Mouse (Mus musculus) heart, embryonic 16.5 days (tissue): Measurements from ENCODE around the gene Txnip. TPM values are rescaled to one million over a fixed set of nuclear protein-coding genes. Genes with fewer than 3 reads are reported as not detected.
"Not testable (repeated sequence)": the region's sequence is repeated elsewhere in the genome, so short reads cannot be mapped to it uniquely, and the experiment has no call there.

Experiments used
- ATAC-seq: fragments of 200-750 bp; cut with Nextera tagmentation; replicated peaks from 2 replicates; pipeline ENCODE4 v1.8.0; 2017; ENCODE audit warnings: moderate number of reproducible peaks; ENCODE audit not compliant: insufficient read depth, low FRiP score; ENCODE audit errors: extremely low read depth
- H3K27ac ChIP-seq: fragments of 300-500 bp; sonication (generic); 2 replicates; pipeline ENCODE4 v1.5.1; 2014; ENCODE audit warnings: mild to moderate bottlenecking, low read length, control low read depth, moderate library complexity
- H3K27me3 ChIP-seq: fragments of 300-500 bp; sonication (generic); 2 replicates; pipeline ENCODE4 v1.6.1; 2014; ENCODE audit warnings: low read length, mixed read lengths; ENCODE audit not compliant: control insufficient read depth, insufficient read depth
- H3K36me3 ChIP-seq: fragments of 300-500 bp; sonication (generic); 2 replicates; pipeline ENCODE4 v1.6.1; 2014; ENCODE audit not compliant: control insufficient read depth, insufficient read depth
- H3K4me1 ChIP-seq: fragments of 300-500 bp; sonication (generic); 2 replicates; pipeline ENCODE4 v1.6.1; 2014; ENCODE audit warnings: low read length, mixed read lengths; ENCODE audit not compliant: control insufficient read depth, insufficient read depth
- H3K4me2 ChIP-seq: fragments of 300-500 bp; sonication (generic); 2 replicates; pipeline ENCODE4 v1.6.1; 2014; ENCODE audit warnings: low read depth, mild to moderate bottlenecking, control low read depth, low read length
- H3K4me3 ChIP-seq: fragments of 300-500 bp; sonication (generic); 2 replicates; pipeline ENCODE4 v1.5.1; 2014; ENCODE audit warnings: mild to moderate bottlenecking, control low read depth, low read length
- H3K9ac ChIP-seq: fragments of 300-500 bp; sonication (generic); 2 replicates; pipeline ENCODE4 v1.6.1; 2014; ENCODE audit warnings: low read length, control low read depth
- H3K9me3 ChIP-seq: fragments of 300-500 bp; sonication (generic); replicated peaks from 2 replicates; pipeline ENCODE4 v1.6.1; 2016; ENCODE audit warnings: low read length; ENCODE audit not compliant: control insufficient read depth
- WGBS: fragments of 180-500 bp; shearing (Covaris S2); extraction: QIAGEN DNeasy Blood & Tissue Kit; methylation state at CpG from one replicate; pipeline ENCODE4 v1.1.7; 2014; 5-methylcytosine and 5-hydroxymethylcytosine counted together
- polyA plus RNA-seq: library from polyadenylated mRNA; unstranded; fragments of >200 nt; fragmentation: Nextera tagmentation; extraction: Ambion mirVana; gene quantifications from 2 replicates; pipeline ENCODE4 v1.2.1, GENCODE M21; 2015

Txnip gene
- polyA plus RNA-seq, 1 experiment from 2014 or later: 226 TPM

DNA sequence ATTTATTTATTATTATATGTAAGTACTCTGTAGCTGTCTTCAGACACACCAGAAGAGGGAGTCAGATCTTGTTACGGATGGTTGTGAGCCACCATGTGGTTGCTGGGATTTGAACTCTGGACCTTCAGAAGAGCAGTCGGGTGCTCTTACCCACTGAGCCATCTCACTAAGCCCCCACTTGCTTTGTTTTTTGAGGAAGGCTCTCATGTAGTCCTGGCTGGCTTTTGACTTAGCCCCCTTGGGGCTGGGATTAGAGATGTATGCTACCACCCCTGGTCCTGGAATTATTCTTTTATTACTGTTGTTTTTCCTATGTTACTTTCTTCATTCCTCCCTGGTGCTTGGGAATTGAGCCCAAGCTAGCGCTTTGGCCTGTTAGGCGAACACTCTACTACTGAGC, 48.2 kb downstream of the Txnip start:
- H3K27ac ChIP-seq, ATAC-seq, H3K9me3 ChIP-seq, H3K27me3 ChIP-seq, H3K4me2 ChIP-seq, H3K36me3 ChIP-seq, H3K4me3 ChIP-seq, H3K9ac ChIP-seq: not testable (repeated sequence)
- WGBS: 85% methylated on average over 4 of the region's 4 CpGs
- H3K4me1 ChIP-seq: peaks cover 36% of the 10 kb centered on the region

DNA sequence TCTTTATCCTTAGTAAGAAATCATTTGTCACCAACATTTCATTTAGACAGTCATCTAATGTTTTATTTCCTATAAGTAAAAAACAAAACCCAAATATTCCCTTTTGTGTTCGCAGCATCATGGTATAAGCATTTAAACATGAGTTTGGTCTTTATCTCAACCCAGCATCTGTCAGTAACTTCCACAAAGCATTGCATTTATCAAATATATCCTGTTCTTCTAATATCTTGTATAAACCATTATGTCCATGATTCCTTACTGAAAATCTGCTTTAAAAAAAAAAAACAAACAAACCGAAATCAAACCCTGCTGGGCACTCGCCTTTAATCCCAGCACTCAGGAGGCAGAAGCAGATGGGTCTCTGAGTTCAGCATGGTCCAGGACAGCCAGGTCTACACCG, 48.9 kb downstream of the Txnip start:
- H3K4me3 ChIP-seq: no peak overlapping the region
- ATAC-seq: no peak
- 90% methylated on average over 4 of the region's 4 CpGs for WGBS
- no peak overlapping the region for H3K27ac ChIP-seq
- H3K4me1 ChIP-seq: peaks cover 36% of the 10 kb centered on the region
- H3K9ac ChIP-seq: no peak overlapping the region
- no peak overlapping the region for H3K4me2 ChIP-seq
- H3K27me3 ChIP-seq: no peaks in the 10 kb centered on the region
- peaks cover 5% of the 10 kb centered on the region for H3K36me3 ChIP-seq
- no peaks in the 10 kb centered on the region for H3K9me3 ChIP-seq

Other genes starting within 250 kb of the Txnip start
- 1.3 and 1.5 TPM in 2 replicates for gene BC107364, start 105.7 kb upstream of the Txnip start, polyA plus RNA-seq
- 8.5 and 10.9 TPM in 2 replicates for gene Hfe2, start 32.8 kb upstream of the Txnip start, polyA plus RNA-seq
- gene Gm16253, start 19.0 kb downstream of the Txnip start, polyA plus RNA-seq: 1.3 and 1.4 TPM in 2 replicates
- gene Polr3gl, start 36.2 kb downstream of the Txnip start, polyA plus RNA-seq: 33.4 and 36.4 TPM in 2 replicates
- 6.9 and 7.2 TPM in 2 replicates for gene Ankrd34a, start 38.7 kb downstream of the Txnip start, polyA plus RNA-seq
- 4.3 and 4.5 TPM in 2 replicates for gene Lix1l, start 43.2 kb downstream of the Txnip start, polyA plus RNA-seq
- 83.8 and 86.4 TPM in 2 replicates for gene Rbm8a, start 72.0 kb downstream of the Txnip start, polyA plus RNA-seq
- 44.2 and 44.7 TPM in 2 replicates for gene Pex11b, start 77.4 kb downstream of the Txnip start, polyA plus RNA-seq
- 0.14 and 0.19 TPM in 2 replicates for gene Gm42957, start 77.5 kb downstream of the Txnip start, polyA plus RNA-seq
- gene Itga10, start 87.6 kb downstream of the Txnip start, polyA plus RNA-seq: 0.83 and 1.1 TPM in 2 replicates
- gene Ankrd35, start 112.2 kb downstream of the Txnip start, polyA plus RNA-seq: 0.45 and 0.60 TPM in 2 replicates
- 33.6 and 37.5 TPM in 2 replicates for gene Pias3, start 138.4 kb downstream of the Txnip start, polyA plus RNA-seq
- 6.2 and 8.8 TPM in 2 replicates for gene Nudt17, start 150.6 kb downstream of the Txnip start, polyA plus RNA-seq
- 28.1 and 31.0 TPM in 2 replicates for gene Polr3c, start 169.7 kb downstream of the Txnip start, polyA plus RNA-seq
- 36.9 and 39.7 TPM in 2 replicates for gene Rnf115, start 169.7 kb downstream of the Txnip start, polyA plus RNA-seq